Mouse (Mus musculus) spleen, postnatal 0 days (tissue): Measurements from ENCODE around the gene Fam57a. TPM values are rescaled to one million over a fixed set of nuclear protein-coding genes. Genes with fewer than 3 reads are reported as not detected.

Experiments
- polyA plus RNA-seq: library from polyadenylated mRNA; unstranded; fragments of >200 nt; fragmentation: Nextera tagmentation; extraction: Ambion mirVana; gene quantifications from 2 replicates; pipeline ENCODE4 v1.2.1, GENCODE M21; 2015

Fam57a gene
- polyA plus RNA-seq = 4.2 and 6.0 TPM in 2 replicates

GRCm38 (mm10) chr11:76179495-76180145 lies at the start of gene Fam57a, which contains the start of gene Vps53:
Gene Fam57a (plus strand): TSS chr11:76179671.
Gene Vps53 (minus strand): TSS chr11:76179647.

DNA sequence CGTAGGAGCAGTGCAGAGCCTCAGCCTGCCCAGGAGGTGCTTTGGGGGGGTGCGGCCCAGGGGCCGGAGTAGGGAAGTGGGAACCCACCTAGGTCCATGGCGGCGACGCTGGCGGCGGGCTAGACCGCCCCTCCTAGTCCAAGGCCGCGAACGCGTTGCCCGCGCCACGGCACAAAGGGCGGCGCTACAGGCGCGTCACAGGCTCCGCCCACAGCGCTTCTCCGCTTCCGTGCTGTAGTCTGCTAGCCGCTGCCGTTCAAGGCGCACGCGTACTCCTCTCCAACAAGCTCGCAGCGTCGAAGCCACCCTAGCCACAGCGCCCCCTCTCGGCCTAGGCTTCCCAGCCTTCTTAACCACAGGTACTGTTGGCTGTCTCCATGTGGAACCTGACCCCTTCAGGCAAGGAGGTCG lies 37.9 kb downstream of the Fam57a start, which contains the start of the genes Dbil5 and Gemin4:
Dbil5 (plus strand) TSS at position 219 of the 411 bp plus-strand sequence.
Gemin4 (minus strand) TSS at position 275 of the 411 bp plus-strand sequence.

GRCm38 (mm10) chr11:76242901-76243810 lies 63.7 kb downstream of the Fam57a start, which contains the start of the genes Mrm3 and Glod4:
Gene Mrm3 (plus strand): TSS chr11:76243715.
Gene Glod4 (minus strand): TSS chr11:76243725.

Other genes with a start within 250 kb of the Fam57a start
- gene Rph3al, start 241.2 kb upstream of the Fam57a start, polyA plus RNA-seq = 1.2 and 1.7 TPM in 2 replicates
- not detected in 2 replicates for gene 1700016K19Rik, start 179.8 kb upstream of the Fam57a start, polyA plus RNA-seq
- gene Rflnb, start 151.9 kb upstream of the Fam57a start, polyA plus RNA-seq = 21.9 and 29.3 TPM in 2 replicates
- 18.7 and 20.9 TPM in 2 replicates for gene Vps53, start within 50 bp of the Fam57a start, polyA plus RNA-seq
- 0.23 and 1.0 TPM in 2 replicates for gene Dbil5, start 37.9 kb downstream of the Fam57a start, polyA plus RNA-seq
- 9.4 and 9.9 TPM in 2 replicates for gene Gemin4, start 38.0 kb downstream of the Fam57a start, polyA plus RNA-seq
- gene Mrm3, start 64.0 kb downstream of the Fam57a start, polyA plus RNA-seq = 18.3 and 18.8 TPM in 2 replicates
- gene Glod4, start 64.1 kb downstream of the Fam57a start, polyA plus RNA-seq = 65.4 and 68.0 TPM in 2 replicates
- 7.2 and 8.4 TPM in 2 replicates for gene Nxn, start 219.5 kb downstream of the Fam57a start, polyA plus RNA-seq
- 57.5 and 58.5 TPM in 2 replicates for gene Timm22, start 227.3 kb downstream of the Fam57a start, polyA plus RNA-seq